Mouse (Mus musculus) midbrain, embryonic 14.5 days (tissue): ENCODE measurements around the gene Kazn. TPM values are rescaled to one million over a fixed set of nuclear protein-coding genes. Genes with fewer than 3 reads are reported as not detected.

Source experiments
- ATAC-seq: fragments of 200-750 bp; cut with Nextera tagmentation; 2 replicates; pipeline ENCODE4 v1.8.0; 2017; ENCODE audit warnings: moderate number of reproducible peaks, moderate library complexity; ENCODE audit not compliant: low FRiP score, low TSS enrichment
- DNase-seq: peaks from one replicate; pipeline ENCODE4 v3.0.0-alpha.2; 2015
- H3K27ac ChIP-seq: fragments of 300-500 bp; sonication (generic); replicated peaks from 2 replicates; pipeline ENCODE4 v1.5.1; 2014; ENCODE audit warnings: mild to moderate bottlenecking, low read depth, low read length, moderate library complexity
- H3K27me3 ChIP-seq: fragments of 300-500 bp; sonication (generic); 2 replicates; pipeline ENCODE4 v1.6.1; 2014; ENCODE audit warnings: low read length, control low read depth, mixed read lengths; ENCODE audit not compliant: control insufficient read depth, insufficient read depth
- H3K36me3 ChIP-seq: fragments of 300-500 bp; sonication (generic); 2 replicates; pipeline ENCODE4 v1.6.1; 2014; ENCODE audit warnings: low read length, control low read depth; ENCODE audit not compliant: control insufficient read depth, insufficient read depth
- H3K4me1 ChIP-seq: fragments of 300-500 bp; sonication (generic); 2 replicates; pipeline ENCODE4 v1.6.1; 2014; ENCODE audit warnings: mild to moderate bottlenecking, antibody characterized with exemption, low read length, control low read depth; ENCODE audit not compliant: control insufficient read depth, insufficient read depth
- H3K4me2 ChIP-seq: fragments of 300-500 bp; sonication (generic); 2 replicates; pipeline ENCODE4 v1.6.1; 2014; ENCODE audit warnings: mild to moderate bottlenecking, low read length, moderate library complexity
- H3K4me3 ChIP-seq: fragments of 300-500 bp; sonication (generic); replicated peaks from 2 replicates; pipeline ENCODE4 v1.5.1; 2014; ENCODE audit warnings: low read depth, low read length
- H3K9ac ChIP-seq: fragments of 300-500 bp; sonication (generic); replicated peaks from 2 replicates; pipeline ENCODE4 v1.6.1; 2014; ENCODE audit warnings: mild to moderate bottlenecking, low read length, moderate library complexity
- H3K9me3 ChIP-seq: fragments of 300-500 bp; sonication (generic); 2 replicates; pipeline ENCODE4 v1.6.1; 2016; ENCODE audit warnings: low read length, control low read depth, mixed read lengths; ENCODE audit not compliant: control insufficient read depth
- WGBS: fragments of 180-500 bp; shearing (Covaris S2); extraction: QIAGEN DNeasy Blood & Tissue Kit; methylation state at CpG from one replicate; pipeline ENCODE4 v1.1.7; 2014; 5-methylcytosine and 5-hydroxymethylcytosine counted together
- polyA plus RNA-seq: library from polyadenylated mRNA; unstranded; fragments of >200 nt; fragmentation: Nextera tagmentation; extraction: Ambion mirVana; gene quantifications from 2 replicates; pipeline ENCODE4 v1.2.1, GENCODE M21; 2014

The Kazn gene
- polyA plus RNA-seq, 1 experiment from 2014 or later, result 19.9 TPM

DNA sequence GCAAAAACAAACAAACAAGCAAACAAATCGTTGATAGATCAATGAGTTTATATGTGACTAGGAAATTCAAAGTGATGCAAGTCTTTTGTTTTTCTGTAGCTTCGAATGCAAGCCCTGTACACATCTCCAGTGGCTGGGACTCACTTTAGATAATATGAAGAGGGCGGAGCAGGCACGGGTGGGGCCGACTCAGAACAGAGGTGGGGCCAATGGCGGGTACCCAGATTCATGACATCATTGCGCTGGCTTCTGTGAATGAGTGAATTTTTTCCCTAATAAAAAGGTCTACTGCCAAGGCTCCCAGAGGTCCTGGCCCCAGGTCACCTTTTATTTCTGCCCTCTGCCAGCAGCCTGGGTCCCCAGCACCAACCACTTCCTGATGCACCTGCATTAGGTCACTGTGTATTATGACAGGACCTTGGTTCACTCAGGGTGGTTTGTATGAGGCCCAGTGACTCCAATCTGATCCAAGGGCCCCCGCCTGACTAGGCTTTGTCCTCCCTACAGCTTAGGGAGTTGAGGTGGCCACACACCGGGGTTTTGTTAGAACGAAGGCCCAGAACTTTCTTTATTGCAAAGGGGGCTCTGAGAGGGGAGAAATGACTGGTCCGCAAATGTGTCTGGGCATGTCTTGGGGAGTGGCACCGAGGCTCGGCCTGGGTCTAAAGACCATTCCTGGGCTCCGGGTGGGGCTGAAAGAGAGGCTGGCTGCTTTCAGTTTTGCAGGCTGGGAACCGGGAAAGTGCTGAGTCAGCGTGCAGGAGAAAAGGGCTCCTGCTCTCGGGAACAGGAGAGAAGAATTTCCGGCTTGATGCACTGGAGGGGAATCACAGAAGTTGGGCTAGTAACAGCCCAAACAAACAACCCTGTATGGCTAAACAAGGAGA is 68.1 kb downstream of the Kazn start:
- no peak overlapping the region for H3K27ac ChIP-seq
- no peak overlapping the region for H3K4me3 ChIP-seq
- no peak overlapping the region for H3K9ac ChIP-seq
- 59% methylated on average over 18 of the region's 18 CpGs for WGBS
- 0 out of 2 replicates have a peak, but pooled peaks cover 3% of the 10 kb centered on the region for H3K4me1 ChIP-seq
- H3K36me3 ChIP-seq, result no peaks in the 10 kb centered on the region
- no peak overlapping the region for H3K4me2 ChIP-seq
- no peak for DNase-seq
- H3K9me3 ChIP-seq, result no peaks in the 10 kb centered on the region
- H3K27me3 ChIP-seq, result no peaks in the 10 kb centered on the region
- no peak for ATAC-seq

DNA sequence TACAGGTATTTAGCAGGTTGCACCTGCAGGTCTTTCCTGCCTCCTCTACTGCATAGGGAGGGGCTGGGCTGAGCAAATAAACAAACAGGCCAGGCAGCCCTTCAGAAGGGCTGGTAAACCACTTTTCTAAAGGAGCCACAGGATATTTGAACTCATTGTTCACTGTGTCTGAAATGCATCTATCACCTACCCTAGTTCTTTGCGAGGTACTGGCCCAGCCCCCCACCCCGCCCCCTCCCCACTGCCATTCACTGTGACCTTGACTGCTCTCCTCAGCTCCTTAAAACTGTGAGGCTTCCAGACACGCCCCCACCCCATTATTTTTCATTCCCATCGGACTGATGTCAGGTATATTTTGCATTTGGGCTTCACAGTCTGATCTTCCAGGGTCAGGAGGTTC is 69.6 kb downstream of the Kazn start:
- Histone ChIP-seq H3K4me3 (no peak overlapping the region), H3K4me1 (0 out of 2 replicates have a peak, but pooled peaks cover 4% of the 10 kb centered on the region), H3K9me3 (no peaks in the 10 kb centered on the region), H3K27ac (no peak overlapping the region), H3K9ac (no peak overlapping the region), H3K36me3 (no peaks in the 10 kb centered on the region), H3K4me2 (no peak overlapping the region), H3K27me3 (no peaks in the 10 kb centered on the region)
- ATAC-seq (no peak), DNase-seq (no peak)
- WGBS, result 74% methylated on average over 4 of the region's 4 CpGs

DNA sequence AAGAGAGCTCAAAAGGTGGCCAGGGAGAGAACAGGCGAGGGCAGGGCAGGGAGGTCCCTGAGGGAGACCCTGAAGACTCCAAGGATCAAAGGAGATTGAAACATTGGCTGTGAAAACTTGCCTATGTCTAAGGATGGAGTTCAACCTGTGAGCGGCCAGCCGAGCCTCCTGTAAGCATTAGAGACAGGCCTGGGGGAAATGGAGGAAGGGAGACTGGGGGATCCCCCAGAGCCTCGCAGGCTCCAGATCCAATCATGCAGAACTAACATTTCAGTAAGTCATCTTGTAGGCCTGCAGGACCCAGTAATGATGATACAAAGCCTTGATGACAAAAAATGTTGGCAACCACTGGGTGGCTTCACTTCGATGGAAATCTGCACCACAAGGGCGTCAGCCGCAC is 70.8 kb downstream of the Kazn start:
- Histone ChIP-seq H3K4me2 (no peak overlapping the region), H3K36me3 (no peaks in the 10 kb centered on the region), H3K4me3 (no peak overlapping the region), H3K9ac (no peak overlapping the region), H3K27ac (no peak overlapping the region), H3K27me3 (no peaks in the 10 kb centered on the region), H3K9me3 (no peaks in the 10 kb centered on the region), H3K4me1 (0 out of 2 replicates have a peak, but pooled peaks cover 4% of the 10 kb centered on the region)
- no peak for DNase-seq
- WGBS, result 79% methylated on average over 7 of the region's 7 CpGs
- no peak for ATAC-seq

DNA sequence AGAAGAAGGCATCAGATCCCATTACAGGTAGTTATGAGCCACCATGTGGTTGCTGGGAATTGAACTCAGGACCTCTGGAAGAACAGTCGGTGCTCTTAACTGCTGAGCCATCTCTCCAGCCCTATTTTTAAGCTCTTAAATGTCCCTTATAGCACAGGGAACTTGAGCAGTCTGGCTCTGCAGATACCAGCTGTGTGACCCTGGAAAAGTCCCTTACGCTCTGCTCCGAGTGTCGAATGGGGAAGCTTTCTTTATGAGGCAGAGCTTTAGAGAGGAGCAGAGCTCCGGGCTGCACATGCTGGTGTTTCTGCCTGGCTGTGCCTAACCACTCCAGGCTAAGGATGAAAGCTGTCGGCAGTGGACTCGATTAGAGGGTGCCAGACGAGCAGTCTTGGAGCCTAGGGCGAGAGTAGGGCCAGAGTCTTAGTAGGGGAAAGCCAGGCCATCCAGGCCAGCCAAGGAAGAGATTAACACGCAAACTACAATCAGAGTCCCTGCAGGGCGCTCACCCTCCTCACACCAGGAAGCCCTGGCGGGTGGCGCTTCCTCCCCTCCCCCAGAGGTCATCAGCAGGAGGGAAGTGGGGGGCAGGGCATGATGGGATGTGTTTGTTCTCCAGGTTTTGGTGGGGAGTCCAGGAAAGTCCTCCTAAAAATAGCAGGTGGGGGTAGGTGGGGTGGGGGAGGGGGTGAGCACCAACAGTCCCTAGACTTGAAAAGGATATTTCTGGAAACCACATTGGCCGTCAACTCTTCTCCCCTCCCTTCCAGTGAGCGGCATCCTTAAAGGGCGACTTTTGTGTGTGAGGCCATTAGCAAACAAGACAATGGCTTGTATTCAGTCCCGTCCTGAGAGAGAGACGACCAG is 73.1 kb downstream of the Kazn start:
- no peak overlapping the region for H3K4me3 ChIP-seq
- H3K27me3 ChIP-seq, result no peaks in the 10 kb centered on the region
- 0 out of 2 replicates have a peak, but pooled peaks cover 2% of the 10 kb centered on the region for H3K9me3 ChIP-seq
- 0 out of 2 replicates have a peak overlapping the region, but pooled peaks have one; percentile 2 for H3K27ac ChIP-seq
- no peak overlapping the region for H3K4me2 ChIP-seq
- H3K4me1 ChIP-seq, result 0 out of 2 replicates have a peak, but pooled peaks cover 4% of the 10 kb centered on the region
- no peak for ATAC-seq
- no peak overlapping the region for H3K9ac ChIP-seq
- no peaks in the 10 kb centered on the region for H3K36me3 ChIP-seq
- DNase-seq, result peak; percentile 31
- 15% methylated on average over 18 of the region's 18 CpGs for WGBS

DNA sequence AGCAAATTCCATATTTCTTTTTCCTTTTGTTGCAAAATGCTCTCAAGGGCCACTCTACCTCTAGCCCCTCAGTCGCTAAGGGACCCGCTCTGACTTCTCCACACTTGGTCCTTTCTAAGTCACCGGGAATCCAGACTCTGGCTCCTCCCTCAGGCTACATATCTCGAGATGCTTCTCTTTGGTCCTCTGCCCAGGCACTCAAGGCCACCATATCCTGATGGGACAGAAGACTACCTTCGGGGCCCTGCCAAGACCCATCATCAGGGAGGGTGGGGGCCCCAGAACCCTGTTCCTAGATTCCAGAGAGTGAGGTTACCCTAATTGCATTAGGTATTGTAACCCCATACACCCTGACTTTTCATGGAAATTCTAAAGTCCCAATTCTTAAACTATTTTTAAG is 73.8 kb downstream of the Kazn start:
- 0 out of 2 replicates have a peak, but pooled peaks cover 4% of the 10 kb centered on the region for H3K4me1 ChIP-seq
- 60% methylated on average over 5 of the region's 5 CpGs for WGBS
- H3K4me2 ChIP-seq, result no peak overlapping the region
- H3K27me3 ChIP-seq, result no peaks in the 10 kb centered on the region
- 0 out of 2 replicates have a peak, but pooled peaks cover 2% of the 10 kb centered on the region for H3K9me3 ChIP-seq
- no peak for DNase-seq
- ATAC-seq, result no peak
- H3K27ac ChIP-seq, result no peak overlapping the region
- no peaks in the 10 kb centered on the region for H3K36me3 ChIP-seq
- no peak overlapping the region for H3K9ac ChIP-seq
- no peak overlapping the region for H3K4me3 ChIP-seq

DNA sequence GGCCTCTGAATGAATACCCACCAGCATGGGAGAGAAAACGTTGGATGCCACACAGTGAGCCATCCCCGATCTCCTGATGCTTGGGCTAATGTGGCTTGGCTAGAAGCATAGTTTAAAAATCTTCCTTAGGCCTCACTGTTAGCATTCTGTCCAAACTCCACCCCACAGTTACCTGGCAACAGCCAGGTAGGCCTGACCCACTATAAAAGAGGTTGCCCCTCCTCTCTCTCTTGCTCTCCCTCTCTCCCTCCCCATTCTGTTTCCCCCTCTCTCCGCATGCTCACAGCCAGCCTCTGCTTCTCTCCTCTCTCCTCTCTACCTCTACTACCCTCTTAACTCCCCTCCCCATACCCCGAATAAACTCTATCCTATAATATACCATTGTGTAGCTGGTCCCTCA is 74.8 kb downstream of the Kazn start:
- Histone ChIP-seq H3K27me3 (no peaks in the 10 kb centered on the region), H3K9ac (no peak overlapping the region), H3K4me2 (no peak overlapping the region), H3K36me3 (no peaks in the 10 kb centered on the region), H3K4me1 (0 out of 2 replicates have a peak, but pooled peaks cover 4% of the 10 kb centered on the region), H3K9me3 (0 out of 2 replicates have a peak, but pooled peaks cover 2% of the 10 kb centered on the region), H3K27ac (no peak overlapping the region), H3K4me3 (no peak overlapping the region)
- no peak for DNase-seq
- ATAC-seq, result no peak
- WGBS, result 52% methylated on average over 4 of the region's 4 CpGs

DNA sequence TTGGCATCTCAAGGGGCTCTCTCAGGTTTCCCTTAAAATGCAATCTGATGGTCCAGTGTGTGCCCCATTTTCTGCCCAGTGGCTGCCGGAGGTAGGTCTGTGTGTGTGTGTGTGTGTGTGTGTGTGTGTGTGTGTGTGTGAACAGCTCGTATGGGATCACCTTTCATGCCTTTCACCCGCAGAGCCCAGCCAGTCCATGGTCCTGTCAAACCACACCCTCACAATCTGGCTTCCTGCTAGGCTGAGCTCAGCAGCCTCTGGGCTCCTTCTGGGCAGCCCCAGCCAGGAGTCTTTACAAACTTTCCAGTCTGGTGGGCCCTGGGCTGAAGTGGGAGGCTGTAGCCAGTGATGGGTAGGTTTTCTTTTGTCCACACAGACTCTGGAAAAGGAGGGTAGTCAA is 75.3 kb downstream of the Kazn start:
- Histone ChIP-seq H3K27me3 (no peaks in the 10 kb centered on the region), H3K9ac (no peak overlapping the region), H3K27ac (no peak overlapping the region), H3K36me3 (no peaks in the 10 kb centered on the region), H3K9me3 (0 out of 2 replicates have a peak, but pooled peaks cover 2% of the 10 kb centered on the region), H3K4me3 (no peak overlapping the region), H3K4me1 (0 out of 2 replicates have a peak, but pooled peaks cover 4% of the 10 kb centered on the region), H3K4me2 (no peak overlapping the region)
- ATAC-seq (no peak), DNase-seq (no peak)
- WGBS, result 63% methylated on average over 3 of the region's 3 CpGs

DNA sequence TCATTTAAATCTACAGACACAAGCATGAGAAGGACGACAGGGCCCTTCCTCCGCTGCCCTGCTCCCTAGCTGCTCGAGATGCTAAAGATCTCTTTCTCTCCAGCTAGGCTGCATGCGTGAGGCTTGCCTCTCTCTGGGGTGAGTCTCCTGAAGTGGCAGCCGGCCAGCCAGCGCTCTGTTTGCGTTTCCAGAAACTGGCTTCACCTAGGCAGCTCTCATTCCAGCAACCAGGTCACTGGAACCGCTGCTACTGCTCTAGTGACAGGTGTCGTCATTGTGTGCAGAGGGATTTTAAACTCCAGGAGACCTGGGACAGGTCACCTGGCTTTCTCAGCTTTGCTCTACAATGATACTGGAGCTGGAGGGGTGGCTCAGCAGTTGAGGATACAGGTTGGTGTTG is 76.5 kb downstream of the Kazn start:
- Histone ChIP-seq H3K4me3 (no peak overlapping the region), H3K27me3 (no peaks in the 10 kb centered on the region), H3K9ac (no peak overlapping the region), H3K36me3 (peaks cover 5% of the 10 kb centered on the region; the same call in 1 of the 2 replicates), H3K4me1 (0 out of 2 replicates have a peak, but pooled peaks cover 4% of the 10 kb centered on the region), H3K27ac (no peak overlapping the region), H3K9me3 (0 out of 2 replicates have a peak, but pooled peaks cover 2% of the 10 kb centered on the region), H3K4me2 (no peak overlapping the region)
- ATAC-seq (no peak), DNase-seq (no peak)
- WGBS, result 89% methylated on average over 9 of the region's 9 CpGs
